Mouse (Mus musculus): ENCODE measurements at regions not wholly inside any gene's neighbourhood (a gene's known extent, or its start where the extent isn't known, plus 50 kb on each side); places are given as distances from the start of the nearest gene placed in this dataset.
A peak's percentile ranks its signal among the peaks of the same experiment; 100 is the strongest.
"Not testable (repeated sequence)": the region's sequence is repeated elsewhere in the genome, so short reads cannot be mapped to it uniquely, and the experiment has no call there.

- WGBS, result 75% methylated on average over 6 of the region's 6 CpGs
- ATAC-seq, result no peak
- no peaks in the 10 kb centered on the region for H3K27me3 ChIP-seq (replicated peaks; ENCODE audit: control insufficient read depth, insufficient read depth, low read length)
- no peak overlapping the region for H3K27ac ChIP-seq (ENCODE audit: low read depth, low read length)
- no peak for TF ChIP-seq CTCF (IDR thresholded peaks at IDR 0.05; ENCODE audit: low read depth)
- no peak overlapping the region for H3K4me3 ChIP-seq (ENCODE audit: low read depth, low read length)
- H3K4me2 ChIP-seq (replicated peaks; ENCODE audit: low read depth), result no peak overlapping the region
- H3K4me1 ChIP-seq (replicated peaks; ENCODE audit: control insufficient read depth, insufficient read depth, low read length), result no peaks in the 10 kb centered on the region
- H3K36me3 ChIP-seq (ENCODE audit: control insufficient read depth, insufficient read depth), result no peaks in the 10 kb centered on the region
- no peak overlapping the region for H3K9ac ChIP-seq (ENCODE audit: low read depth, low read length)
- H3K9me3 ChIP-seq (ENCODE audit: control insufficient read depth), result no peaks in the 10 kb centered on the region
Observed at GRCm38 (mm10) chr1:177345540-177345939, 87.5 kb upstream of the Akt3 start.

- H3K9me3 ChIP-seq (ENCODE audit: control insufficient read depth), result no peaks in the 10 kb centered on the region
- ATAC-seq, result no peak
- no peaks in the 10 kb centered on the region for H3K27me3 ChIP-seq (replicated peaks; ENCODE audit: control insufficient read depth, insufficient read depth, low read length)
- H3K4me1 ChIP-seq (replicated peaks; ENCODE audit: control insufficient read depth, insufficient read depth, low read length), result no peaks in the 10 kb centered on the region
- no peaks in the 10 kb centered on the region for H3K36me3 ChIP-seq (ENCODE audit: control insufficient read depth, insufficient read depth)
- H3K4me2 ChIP-seq (replicated peaks; ENCODE audit: low read depth), result no peak overlapping the region
- no peak overlapping the region for H3K4me3 ChIP-seq (ENCODE audit: low read depth, low read length)
- H3K27ac ChIP-seq (ENCODE audit: low read depth, low read length), result no peak overlapping the region
- H3K9ac ChIP-seq (ENCODE audit: low read depth, low read length), result no peak overlapping the region
- TF ChIP-seq CTCF (IDR thresholded peaks at IDR 0.05; ENCODE audit: low read depth), result no peak
- 80% methylated on average over 4 of the region's 4 CpGs for WGBS
Observed at GRCm38 (mm10) chr1:177343949-177344348, 85.9 kb upstream of the Akt3 start.

GRCm38 (mm10) chr1:177343121-177343520 is 85.1 kb upstream of the Akt3 start:
- 19% methylated on average over 6 of the region's 6 CpGs for WGBS
- Histone ChIP-seq H3K4me2 (replicated peaks; ENCODE audit: low read depth) (no peak overlapping the region), H3K27me3 (replicated peaks; ENCODE audit: control insufficient read depth, insufficient read depth, low read length) (no peaks in the 10 kb centered on the region), H3K4me1 (replicated peaks; ENCODE audit: control insufficient read depth, insufficient read depth, low read length) (no peaks in the 10 kb centered on the region), H3K36me3 (ENCODE audit: control insufficient read depth, insufficient read depth) (no peaks in the 10 kb centered on the region), H3K4me3 (ENCODE audit: low read depth, low read length) (no peak overlapping the region), H3K27ac (ENCODE audit: low read depth, low read length) (no peak overlapping the region), H3K9me3 (ENCODE audit: control insufficient read depth) (no peaks in the 10 kb centered on the region), H3K9ac (ENCODE audit: low read depth, low read length) (no peak overlapping the region)
- ATAC-seq, result no peak
- TF ChIP-seq CTCF (IDR thresholded peaks at IDR 0.05; ENCODE audit: low read depth), result no peak

GRCm38 (mm10) chr1:177340232-177340631 is 82.2 kb upstream of the Akt3 start:
- TF ChIP-seq CTCF (IDR thresholded peaks at IDR 0.05; ENCODE audit: low read depth), result no peak
- H3K4me1 ChIP-seq (replicated peaks; ENCODE audit: control insufficient read depth, insufficient read depth, low read length), result no peaks in the 10 kb centered on the region
- no peaks in the 10 kb centered on the region for H3K27me3 ChIP-seq (replicated peaks; ENCODE audit: control insufficient read depth, insufficient read depth, low read length)
- ATAC-seq, result no peak
- no peak overlapping the region for H3K4me3 ChIP-seq (ENCODE audit: low read depth, low read length)
- H3K4me2 ChIP-seq (replicated peaks; ENCODE audit: low read depth), result no peak overlapping the region
- H3K9me3 ChIP-seq (ENCODE audit: control insufficient read depth), result no peaks in the 10 kb centered on the region
- H3K36me3 ChIP-seq (ENCODE audit: control insufficient read depth, insufficient read depth), result no peaks in the 10 kb centered on the region
- no peak overlapping the region for H3K9ac ChIP-seq (ENCODE audit: low read depth, low read length)
- WGBS, result 72% methylated on average over 3 of the region's 3 CpGs
- H3K27ac ChIP-seq (ENCODE audit: low read depth, low read length), result no peak overlapping the region

- not testable (repeated sequence) for H3K4me1 ChIP-seq (replicated peaks; ENCODE audit: control insufficient read depth, insufficient read depth, low read length); H3K9ac ChIP-seq (ENCODE audit: low read depth, low read length); H3K27ac ChIP-seq (ENCODE audit: low read depth, low read length); H3K9me3 ChIP-seq (ENCODE audit: control insufficient read depth); H3K36me3 ChIP-seq (ENCODE audit: control insufficient read depth, insufficient read depth); H3K27me3 ChIP-seq (replicated peaks; ENCODE audit: control insufficient read depth, insufficient read depth, low read length); ATAC-seq
- WGBS, result 68% methylated on average over 11 of the region's 13 CpGs
- Histone ChIP-seq H3K4me2 (replicated peaks; ENCODE audit: low read depth) (peak overlapping the region; percentile 78), H3K4me3 (ENCODE audit: low read depth, low read length) (peak overlapping the region; percentile 49)
Observed at GRCm38 (mm10) chr1:177339207-177339787, 81.3 kb upstream of the Akt3 start.

GRCm38 (mm10) chr1:177338466-177339206 is 80.6 kb upstream of the Akt3 start:
- no peaks in the 10 kb centered on the region for H3K36me3 ChIP-seq (ENCODE audit: control insufficient read depth, insufficient read depth)

More at GRCm38 (mm10) chr1:177338466-177339206, 80.6 kb upstream of the Akt3 start:
- H3K9me3 ChIP-seq (ENCODE audit: control insufficient read depth), result no peaks in the 10 kb centered on the region
- no peaks in the 10 kb centered on the region for H3K27me3 ChIP-seq (replicated peaks; ENCODE audit: control insufficient read depth, insufficient read depth, low read length)
- no peak for TF ChIP-seq CTCF (IDR thresholded peaks at IDR 0.05; ENCODE audit: low read depth)
- no peak for ATAC-seq
- peak overlapping the region; percentile 78 for H3K4me2 ChIP-seq (replicated peaks; ENCODE audit: low read depth)
- H3K27ac ChIP-seq (ENCODE audit: low read depth, low read length), result no peak overlapping the region
- WGBS, result 7% methylated on average over 32 of the region's 32 CpGs
- H3K4me3 ChIP-seq (ENCODE audit: low read depth, low read length), result peak overlapping the region; percentile 49
- no peaks in the 10 kb centered on the region for H3K4me1 ChIP-seq (replicated peaks; ENCODE audit: control insufficient read depth, insufficient read depth, low read length)
- no peak overlapping the region for H3K9ac ChIP-seq (ENCODE audit: low read depth, low read length)
